Mouse (Mus musculus): Measurements from ENCODE around the gene Actr3. TPM values are rescaled to one million over a fixed set of nuclear protein-coding genes. Genes with fewer than 3 reads are reported as not detected.
A peak's percentile ranks its signal among the peaks of the same experiment; 100 is the strongest.

The Actr3 gene
- 99.6 and 118 TPM in 2 replicates for polyA plus RNA-seq (2012; rRNA removed)

GRCm38 (mm10) chr1:125435369-125436135 lies at the start of gene Actr3:
Gene Actr3, minus strand, starts transcription at chr1:125435727.
- under 1% methylated on average over 57 of the region's 59 CpGs for WGBS
- DNase-seq (ENCODE audit: low read depth, low spot score): peak; percentile 96

GRCm38 (mm10) chr1:125482459-125483287 lies 47.1 kb upstream of the Actr3 start:
- DNase-seq (ENCODE audit: low read depth, low spot score): peak; percentile 61
- WGBS: 41% methylated on average over 10 of the region's 10 CpGs

GRCm38 (mm10) chr1:125481842-125482241 lies 46.3 kb upstream of the Actr3 start:
- DNase-seq (ENCODE audit: low read depth, low spot score): no peak

GRCm38 (mm10) chr1:125478588-125478987 lies 43.1 kb upstream of the Actr3 start:
- WGBS: 88% methylated on average over 6 of the region's 6 CpGs
- DNase-seq (ENCODE audit: low read depth, low spot score): no peak

GRCm38 (mm10) chr1:125475961-125476682 lies 40.6 kb upstream of the Actr3 start:
- whole genome bisulfite sequencing: 48% methylated on average over 6 of the region's 6 CpGs
- DNase-seq (ENCODE audit: low read depth, low spot score): no peak

- WGBS: 83% methylated on average over 3 of the region's 3 CpGs
These were observed 38.3 kb upstream of the Actr3 start for GRCm38 (mm10) chr1:125473866-125474265.

GRCm38 (mm10) chr1:125473126-125473666 lies 37.7 kb upstream of the Actr3 start:
- 72% methylated on average over 4 of the region's 4 CpGs for WGBS
- no peak for DNase-seq (ENCODE audit: low read depth, low spot score)

More at GRCm38 (mm10) chr1:125473866-125474265, 38.3 kb upstream of the Actr3 start:
- no peak for DNase-seq (ENCODE audit: low read depth, low spot score)

- no peak for DNase-seq (ENCODE audit: low read depth, low spot score)
- WGBS: 76% methylated on average over 4 of the region's 4 CpGs
These were observed 35.5 kb upstream of the Actr3 start for GRCm38 (mm10) chr1:125470805-125471648.

- WGBS: 84% methylated on average over 4 of the region's 4 CpGs
- DNase-seq (ENCODE audit: low read depth, low spot score): no peak
These were observed 32.4 kb upstream of the Actr3 start for GRCm38 (mm10) chr1:125467936-125468335.

GRCm38 (mm10) chr1:125466621-125467257 lies 31.2 kb upstream of the Actr3 start:
- WGBS: 70% methylated on average over 10 of the region's 10 CpGs

GRCm38 (mm10) chr1:125464011-125464410 lies 28.5 kb upstream of the Actr3 start:
- no peak for DNase-seq (ENCODE audit: low read depth, low spot score)
- WGBS: 87% methylated on average over 4 of the region's 4 CpGs

More at GRCm38 (mm10) chr1:125466621-125467257, 31.2 kb upstream of the Actr3 start:
- no peak for DNase-seq (ENCODE audit: low read depth, low spot score)

- 84% methylated on average over 2 of the region's 2 CpGs for WGBS
- DNase-seq (ENCODE audit: low read depth, low spot score): no peak
These were observed 27.8 kb upstream of the Actr3 start for GRCm38 (mm10) chr1:125463349-125463748.

- DNase-seq (ENCODE audit: low read depth, low spot score): no peak
These were observed 27.4 kb upstream of the Actr3 start for GRCm38 (mm10) chr1:125462917-125463316.

GRCm38 (mm10) chr1:125458531-125458930 lies 23.0 kb upstream of the Actr3 start:
- WGBS: 56% methylated on average over 5 of the region's 5 CpGs
- DNase-seq (ENCODE audit: low read depth, low spot score): no peak

More at GRCm38 (mm10) chr1:125462917-125463316, 27.4 kb upstream of the Actr3 start:
- 87% methylated on average over 1 of the region's 1 CpGs for WGBS

- 85% methylated on average over 2 of the region's 2 CpGs for WGBS
These were observed 19.6 kb upstream of the Actr3 start for GRCm38 (mm10) chr1:125455128-125455527.

GRCm38 (mm10) chr1:125450282-125451000 lies 14.9 kb upstream of the Actr3 start:
- peak; percentile 58 for DNase-seq (ENCODE audit: low read depth, low spot score)
- WGBS: 48% methylated on average over 4 of the region's 4 CpGs

More at GRCm38 (mm10) chr1:125455128-125455527, 19.6 kb upstream of the Actr3 start:
- no peak for DNase-seq (ENCODE audit: low read depth, low spot score)

- DNase-seq (ENCODE audit: low read depth, low spot score): no peak
These were observed 12.4 kb upstream of the Actr3 start for GRCm38 (mm10) chr1:125447926-125448325.

- 56% methylated on average over 7 of the region's 7 CpGs for WGBS
- DNase-seq (ENCODE audit: low read depth, low spot score): no peak
These were observed 6.2 kb upstream of the Actr3 start for GRCm38 (mm10) chr1:125441679-125442078.

Data from large intestine, adult 2 months (tissue).